Mouse (Mus musculus): Measurements from ENCODE around the gene Nsmce1. TPM values are rescaled to one million over a fixed set of nuclear protein-coding genes. Genes with fewer than 3 reads are reported as not detected.

The Nsmce1 gene
- total and polyA plus RNA-seq, 3 experiments = 58.1 to 59.2 TPM; not detected in 1

DNA sequence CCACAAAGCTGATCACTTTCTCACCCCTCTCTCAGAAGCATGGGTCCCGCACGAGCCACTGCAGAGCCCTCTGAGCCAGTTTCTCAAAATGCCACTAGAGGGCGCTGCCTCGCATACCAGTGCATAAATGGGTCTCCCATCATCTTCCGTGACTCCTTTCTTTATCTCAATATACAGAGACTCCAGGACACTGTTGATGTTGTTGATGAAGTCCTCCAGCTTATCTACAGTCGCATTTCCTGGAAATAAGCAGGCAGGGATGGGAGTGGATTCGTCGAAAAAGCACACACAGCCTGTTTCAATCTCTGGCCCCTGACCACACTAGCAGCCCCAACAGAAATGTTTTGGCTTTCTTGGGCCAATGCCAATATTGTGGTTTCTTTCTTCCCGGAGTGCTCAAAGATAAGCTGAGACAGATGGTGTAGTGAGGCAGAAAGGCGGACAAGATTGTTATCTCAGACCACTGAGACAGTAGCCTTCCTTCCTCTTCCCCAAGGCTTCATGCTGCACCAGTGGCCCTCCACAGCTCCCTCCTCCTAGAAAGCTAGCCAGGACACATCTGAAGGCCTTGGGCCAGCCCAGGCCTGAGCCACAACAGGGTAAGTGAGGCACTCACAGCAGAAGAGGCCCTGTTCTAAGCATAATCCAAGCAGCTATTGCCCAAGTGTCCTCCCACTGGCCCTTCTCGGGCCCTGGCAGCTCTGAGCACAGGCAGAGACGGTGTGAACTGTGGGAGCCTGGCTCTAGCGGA, 19.2 kb downstream of the Nsmce1 start (continued):
- TF ChIP-seq NRF1 (IDR thresholded peaks at IDR 0.05; ENCODE audit: insufficient read depth, low read depth, low read length, poor library complexity, severe bottlenecking) = no peak
- no peak for TF ChIP-seq CHD1 (IDR thresholded peaks at IDR 0.05; ENCODE audit: low read depth, low read length)
- no peak for TF ChIP-seq MEF2A (IDR thresholded peaks at IDR 0.05; ENCODE audit: extremely low read depth, insufficient replicate concordance, low read depth, low read length, poor library complexity, severe bottlenecking)
- peak; percentile 88 for TF ChIP-seq TCF12 (IDR thresholded peaks at IDR 0.05; ENCODE audit: low read depth, low read length)
- no peak for TF ChIP-seq POLR2AphosphoS5 (IDR thresholded peaks at IDR 0.05; ENCODE audit: borderline replicate concordance, low read depth, low read length)
- TF ChIP-seq TBP (IDR thresholded peaks at IDR 0.05; ENCODE audit: low read depth, low read length) = no peak
- TF ChIP-seq HCFC1 (IDR thresholded peaks at IDR 0.05; ENCODE audit: low read depth, low read length) = peak; percentile 50
- no peak for TF ChIP-seq MYB (IDR thresholded peaks at IDR 0.05; ENCODE audit: low read depth, low read length)
- peak; percentile 89 for TF ChIP-seq TAL1 (IDR thresholded peaks at IDR 0.05; ENCODE audit: low read length)

DNA sequence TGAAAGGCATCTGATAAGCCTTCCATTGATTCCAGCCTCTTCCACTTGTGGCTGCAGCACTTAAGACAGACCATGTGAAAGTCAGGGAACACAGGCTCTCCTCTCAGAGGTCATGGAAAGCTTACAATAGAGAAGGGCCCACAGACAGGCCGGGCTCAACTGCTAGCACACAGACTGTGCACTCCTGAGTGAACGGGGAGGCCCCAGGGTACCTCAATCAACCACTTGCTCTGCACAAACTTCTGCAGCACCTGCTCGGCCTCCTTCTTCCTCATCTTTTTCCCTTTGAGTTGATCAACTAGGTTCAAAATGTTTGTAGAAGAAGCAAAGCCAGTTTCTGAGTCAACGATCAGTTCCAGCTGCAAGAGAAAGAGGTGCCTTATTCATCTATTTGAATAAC, 20.5 kb downstream of the Nsmce1 start:
- Histone ChIP-seq H3K79me2 (ENCODE audit: control insufficient read depth, insufficient read depth, low read length, poor library complexity) (no peaks in the 10 kb centered on the region), H3K4me3 (ENCODE audit: control insufficient read depth in 1 of 2, insufficient read depth in 1 of 2, low read depth in 2 of 2, low read length in 2 of 2) (no peak overlapping the region), H3K27me3 (ENCODE audit: control insufficient read depth in 1 of 2, insufficient read depth in 2 of 2, low read length in 2 of 2) (no peaks in the 10 kb centered on the region), H3K4me1 (ENCODE audit: control insufficient read depth in 1 of 2, insufficient read depth in 2 of 2, low read length in 2 of 2) (peaks cover 0 to 18% of the 10 kb centered on the region in 2 experiments), H3K9me3 (replicated peaks; ENCODE audit: insufficient read depth, low read length) (no peaks in the 10 kb centered on the region), H3K9ac (ENCODE audit: control insufficient read depth, low read depth, low read length, poor library complexity, severe bottlenecking) (no peak overlapping the region), H3K36me3 (ENCODE audit: control insufficient read depth in 1 of 2, insufficient read depth in 2 of 2, low read length in 2 of 2) (peaks cover 0 to 20% of the 10 kb centered on the region in 2 experiments; a peak in 2 of 4 replicates), H3K27ac (ENCODE audit: control insufficient read depth, low read depth, low read length) (no peak overlapping the region)
- TF ChIP-seq MXI1 (IDR thresholded peaks at IDR 0.05; ENCODE audit: low read depth, low read length) (no peak), MYC (IDR thresholded peaks at IDR 0.05; ENCODE audit: low read depth, low read length) (no peak), CHD2 (IDR thresholded peaks at IDR 0.05; ENCODE audit: low read length) (no peak), POLR2A (IDR thresholded peaks at IDR 0.05; ENCODE audit: control insufficient read depth in 1 of 2, insufficient read depth in 1 of 2, low read depth in 1 of 2, low read length in 2 of 2, poor library complexity in 1 of 2) (no peak), POLR2AphosphoS5 (IDR thresholded peaks at IDR 0.05; ENCODE audit: borderline replicate concordance, low read depth, low read length) (no peak), USF1 (IDR thresholded peaks at IDR 0.05; ENCODE audit: low read depth, low read length) (no peak), ZMIZ1 (IDR thresholded peaks at IDR 0.05; ENCODE audit: low read depth, low read length) (no peak), BHLHE40 (IDR thresholded peaks at IDR 0.05; ENCODE audit: borderline replicate concordance, low read depth, low read length) (no peak), MEF2A (IDR thresholded peaks at IDR 0.05; ENCODE audit: extremely low read depth, insufficient replicate concordance, low read depth, low read length, poor library complexity, severe bottlenecking) (no peak), MAZ (IDR thresholded peaks at IDR 0.05; ENCODE audit: low read depth, low read length) (no peak), CTCF (IDR thresholded peaks at IDR 0.05 in 2 of 3, conservative IDR thresholded peaks at IDR 0.05 in 1 of 3; ENCODE audit: control insufficient read depth in 1 of 3, insufficient read depth in 1 of 3, low read depth in 2 of 3, low read length in 3 of 3, poor library complexity in 1 of 3, severe bottlenecking in 1 of 3) (no peak), MYB (IDR thresholded peaks at IDR 0.05; ENCODE audit: low read depth, low read length) (no peak)
- DNase-seq (ENCODE audit: low read depth, low spot score) = no peak
